Mouse (Mus musculus) CD4-positive naive resting alpha-beta T cell, adult 76 days (primary cell): ENCODE data around the gene Myh10. TPM values are rescaled to one million over a fixed set of nuclear protein-coding genes. Genes with fewer than 3 reads are reported as not detected.

Experiments used
- total RNA-seq: library from RNA; stranded (reverse); gene quantifications from one replicate; pipeline ENCODE4 v1.2.4, GENCODE M21; 2023

The Myh10 gene
- total RNA-seq: 0.21 TPM

GRCm38 (mm10) chr11:68691321-68692009, at the start of gene Myh10:
Gene Myh10, plus strand, starts transcription at chr11:68691559.

Other genes with a start within 250 kb of the Myh10 start
- gene Pik3r6, start 188.5 kb upstream of the Myh10 start, total RNA-seq: not detected
- gene Mfsd6l, start 135.4 kb upstream of the Myh10 start, total RNA-seq: not detected
- not detected for gene Ccdc42, start 104.5 kb upstream of the Myh10 start, total RNA-seq
- gene Ndel1, start 180.3 kb downstream of the Myh10 start, total RNA-seq: 90.2 TPM
- gene Rnf222, start 197.0 kb downstream of the Myh10 start, total RNA-seq: not detected
- 2,913 TPM for gene Rpl26, start 210.0 kb downstream of the Myh10 start, total RNA-seq
- not detected for gene Odf4, start 235.5 kb downstream of the Myh10 start, total RNA-seq